Comparison of ENCODE assay signal across 8 mouse cellular contexts in the genomic region with DNA sequence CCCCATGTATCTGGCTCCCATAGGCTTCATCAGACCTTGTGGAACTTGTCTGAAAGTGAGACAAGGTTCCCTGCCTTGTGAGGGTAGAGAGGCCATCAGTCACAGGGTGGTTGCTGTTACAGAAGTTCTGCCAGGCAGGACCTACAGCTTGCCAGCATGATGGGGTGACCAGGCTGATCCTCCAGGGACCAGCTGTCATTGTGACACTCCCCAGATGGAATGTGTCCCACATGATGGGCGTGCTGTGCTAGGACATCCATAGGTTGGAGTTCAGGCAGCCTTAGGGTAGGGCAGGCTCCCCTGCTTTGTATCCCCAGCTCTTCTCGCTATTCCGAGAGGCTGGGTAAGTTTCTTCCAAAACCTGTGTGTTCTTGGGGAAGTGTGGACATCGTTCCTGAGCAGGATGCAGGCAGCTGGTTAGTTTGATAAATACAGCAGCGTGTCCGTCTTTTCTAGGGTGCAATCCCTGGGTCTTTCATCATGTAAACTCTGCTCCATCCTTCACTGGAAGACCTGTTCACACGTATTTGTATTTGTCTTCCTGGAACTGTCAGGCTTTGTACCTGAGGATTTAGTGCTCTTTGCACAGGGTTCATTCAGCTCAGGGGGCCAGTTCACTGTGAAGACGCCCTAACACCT. TPM values are rescaled to one million over a fixed set of nuclear protein-coding genes. Genes with fewer than 3 reads are reported as not detected.
DNase-seq lines count a peak whose midpoint lies in the region; ATAC-seq lines count a peak whose summit lies in the region.

No protein-coding gene starts in this region.

- 0 out of 2 replicates have a peak, but pooled peaks cover 2% of the 10 kb centered on the region for H3K36me3 ChIP-seq in lung, embryonic 16.5 days (ENCODE audit: control insufficient read depth, insufficient read depth, low read length)
- H3K36me3 ChIP-seq in forebrain, embryonic 12.5 days (replicated peaks): peaks cover 10% of the 10 kb centered on the region; the same call in 1 of the 2 replicates
- H3K36me3 ChIP-seq in limb, embryonic 12.5 days: peaks cover 5% of the 10 kb centered on the region; the same call in 1 of the 2 replicates

- 12% methylated on average over 8 of the region's 8 CpGs for WGBS in lung, embryonic 16.5 days
- WGBS in forebrain, embryonic 12.5 days: 13% methylated on average over 8 of the region's 8 CpGs
- 12% methylated on average over 8 of the region's 8 CpGs for WGBS in limb, embryonic 12.5 days

- DNase-seq in lung, postnatal 36 days: no peak
- DNase-seq in skeletal muscle tissue, adult 2 months (ENCODE audit: low read depth, low spot score): peak; percentile 44
- no peak for DNase-seq in right cerebral cortex, adult 2 months (ENCODE audit: low spot score in 2 of 2)

- H3K9me3 ChIP-seq in lung, embryonic 16.5 days (ENCODE audit: control insufficient read depth, low read length): no peaks in the 10 kb centered on the region
- no peaks in the 10 kb centered on the region for H3K9me3 ChIP-seq in forebrain, embryonic 12.5 days
- no peaks in the 10 kb centered on the region for H3K9me3 ChIP-seq in limb, embryonic 12.5 days

- H3K27ac ChIP-seq in lung, embryonic 16.5 days (ENCODE audit: low read length): peak overlapping the region; percentile 41
- peak overlapping the region; percentile 91 for H3K27ac ChIP-seq in forebrain, embryonic 12.5 days
- no peak overlapping the region for H3K27ac ChIP-seq in limb, embryonic 12.5 days

- peaks cover 36% of the 10 kb centered on the region for H3K4me1 ChIP-seq in lung, embryonic 16.5 days (replicated peaks; ENCODE audit: control insufficient read depth, insufficient read depth, low read length)
- H3K4me1 ChIP-seq in forebrain, embryonic 12.5 days: peaks cover 81% of the 10 kb centered on the region
- H3K4me1 ChIP-seq in limb, embryonic 12.5 days (replicated peaks): peaks cover 45% of the 10 kb centered on the region

- peak overlapping the region; percentile 93 for H3K9ac ChIP-seq in lung, embryonic 16.5 days (ENCODE audit: low read length)
- peak overlapping the region; percentile 94 for H3K9ac ChIP-seq in forebrain, embryonic 12.5 days
- H3K9ac ChIP-seq in limb, embryonic 12.5 days (replicated peaks): peak overlapping the region; percentile 87

- no peak for ATAC-seq in lung, embryonic 16.5 days (ENCODE audit: low read depth)
- no peak for ATAC-seq in forebrain, embryonic 12.5 days (ENCODE audit: low FRiP score)
- no peak for ATAC-seq in limb, embryonic 12.5 days (ENCODE audit: insufficient number of reproducible peaks, insufficient read depth, low FRiP score, low TSS enrichment, low read depth)
- no peak for ATAC-seq in activated CD4-positive, CD25-positive, alpha-beta regulatory T cell, adult 4 months
- ATAC-seq in frontal cortex, adult (ENCODE audit: low TSS enrichment): no peak

- H3K4me2 ChIP-seq in lung, embryonic 16.5 days (ENCODE audit: low read depth, low read length): peak overlapping the region; percentile 77
- H3K4me2 ChIP-seq in forebrain, embryonic 12.5 days: peak overlapping the region; percentile 91
- H3K4me2 ChIP-seq in limb, embryonic 12.5 days: peak overlapping the region; percentile 96

- no peaks in the 10 kb centered on the region; the same call in 1 of the 2 replicates for H3K27me3 ChIP-seq in lung, embryonic 16.5 days (ENCODE audit: control insufficient read depth, insufficient read depth, low read depth, low read length)
- peaks cover 76% of the 10 kb centered on the region for H3K27me3 ChIP-seq in forebrain, embryonic 12.5 days
- peaks cover 63% of the 10 kb centered on the region for H3K27me3 ChIP-seq in limb, embryonic 12.5 days

- H3K4me3 ChIP-seq in lung, embryonic 16.5 days (ENCODE audit: low read length): peak overlapping the region; percentile 84
- H3K4me3 ChIP-seq in forebrain, embryonic 12.5 days (replicated peaks): peak overlapping the region; percentile 67
- peak overlapping the region; percentile 75 for H3K4me3 ChIP-seq in limb, embryonic 12.5 days (replicated peaks)

RNA-seq across cellular contexts. Expression of gene Fgfr3, which starts 0.5 kb away (rescaled TPM):
- 64.4 and 67.2 TPM in 2 replicates for polyA plus RNA-seq in lung, embryonic 16.5 days (2015; fragmentation: Nextera tagmentation; extraction: Ambion mirVana)
- 83.6 and 111 TPM in 2 replicates for polyA plus RNA-seq in forebrain, embryonic 12.5 days (2016; fragmentation: Nextera tagmentation; extraction: Ambion mirVana)
- 24.5 and 28.0 TPM in 2 replicates for polyA plus RNA-seq in limb, embryonic 12.5 days (2016; fragmentation: Nextera tagmentation; extraction: Ambion mirVana)
- under 1 TPM in 1 of 2 experiments, not detected in 1; 0.11 TPM for polyA plus RNA-seq in activated CD4-positive, CD25-positive, alpha-beta regulatory T cell, adult 4 months (2017; shearing (Covaris generic))

Comparison
In these comparisons a context has a peak if more than half of its experiments do, and no peak if none do; other contexts are left out.
1. RNA of gene Fgfr3, which starts 0.5 kb away (polyA plus RNA-seq): 83.6 to 111 TPM in forebrain, embryonic 12.5 days, 64.4 to 67.2 TPM in lung, embryonic 16.5 days and 24.5 to 28.0 TPM in limb, embryonic 12.5 days; 0.11 TPM in activated CD4-positive, CD25-positive, alpha-beta regulatory T cell, adult 4 months; every median in the first group is over 10 times any median in the second.
2. Peak in every context shown above with its lines, with median percentiles within 50 percentile points of each other: H3K4me2 ChIP-seq, H3K4me3 ChIP-seq and H3K9ac ChIP-seq.